Mouse (Mus musculus): ENCODE results near the gene Creld2. TPM values are rescaled to one million over a fixed set of nuclear protein-coding genes. Genes with fewer than 3 reads are reported as not detected.

The Creld2 gene
- polyA plus RNA-seq (2021; fragmentation: Nextera tagmentation), result 32.6 and 33.4 TPM in 2 replicates
- long read RNA-seq, experiment 1, transcript Creld2-201 (10 exons, 1,366 nt), result major isoform, 84 of 101 reads
- long read RNA-seq, experiment 1, partial matches to known transcripts, result 8 of 101 reads
- long read RNA-seq, experiment 1, other reads (novel, unspliced or antisense), result 9 of 101 reads
- long read RNA-seq, experiment 2, transcript Creld2-201 (10 exons, 1,366 nt), result major isoform, 29 of 41 reads
- long read RNA-seq, experiment 2, partial matches to known transcripts, result 10 of 41 reads
- long read RNA-seq, experiment 2, other reads (novel, unspliced or antisense), result 2 of 41 reads

DNA sequence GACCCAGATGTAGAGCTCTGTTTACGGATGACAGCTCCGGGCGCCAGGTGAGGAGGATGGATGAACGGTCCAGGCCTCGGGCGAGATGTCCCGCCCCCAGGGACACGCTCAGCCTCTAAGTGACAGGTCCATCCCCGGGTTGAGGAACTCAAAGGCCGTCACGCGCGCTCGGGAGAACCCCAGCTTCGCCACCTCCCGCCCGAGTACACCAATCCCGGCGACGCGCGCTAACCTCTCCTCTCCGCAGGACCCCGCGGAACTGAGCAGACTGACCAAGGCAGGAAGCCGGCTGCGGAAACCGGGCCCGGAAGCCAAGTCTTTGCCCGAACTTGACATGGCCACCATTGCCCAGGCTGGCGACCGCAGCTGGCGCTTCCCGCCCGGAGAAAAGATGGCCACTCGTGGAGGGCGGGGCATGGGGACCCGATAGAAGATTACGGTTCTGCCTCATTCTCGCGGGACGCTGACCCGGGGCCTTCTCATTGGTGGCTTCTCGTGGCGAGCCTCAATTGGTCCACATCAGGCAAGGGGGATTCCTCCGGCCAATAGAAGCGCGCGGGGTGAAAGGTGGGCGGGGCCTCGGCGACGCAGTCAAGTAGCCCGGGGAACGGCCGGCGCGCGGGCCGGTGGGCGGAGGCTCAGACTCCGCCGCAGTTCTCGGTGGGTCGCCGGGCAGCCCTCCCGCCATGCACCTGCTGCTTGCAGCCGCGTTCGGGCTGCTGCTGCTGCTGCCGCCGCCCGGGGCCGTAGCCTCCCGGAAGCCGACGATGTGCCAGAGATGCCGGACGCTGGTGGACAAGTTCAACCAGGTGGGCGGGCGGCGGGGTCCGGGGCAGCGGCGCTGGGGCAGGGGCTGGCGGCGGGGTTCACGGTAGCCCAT is at the start of gene Creld2, which contains the start of gene Alg12:
Gene Creld2 (plus strand): TSS at position 621 of the 880 bp plus-strand sequence.
Gene Alg12 (minus strand): TSS at position 293 of the 880 bp plus-strand sequence.

DNA sequence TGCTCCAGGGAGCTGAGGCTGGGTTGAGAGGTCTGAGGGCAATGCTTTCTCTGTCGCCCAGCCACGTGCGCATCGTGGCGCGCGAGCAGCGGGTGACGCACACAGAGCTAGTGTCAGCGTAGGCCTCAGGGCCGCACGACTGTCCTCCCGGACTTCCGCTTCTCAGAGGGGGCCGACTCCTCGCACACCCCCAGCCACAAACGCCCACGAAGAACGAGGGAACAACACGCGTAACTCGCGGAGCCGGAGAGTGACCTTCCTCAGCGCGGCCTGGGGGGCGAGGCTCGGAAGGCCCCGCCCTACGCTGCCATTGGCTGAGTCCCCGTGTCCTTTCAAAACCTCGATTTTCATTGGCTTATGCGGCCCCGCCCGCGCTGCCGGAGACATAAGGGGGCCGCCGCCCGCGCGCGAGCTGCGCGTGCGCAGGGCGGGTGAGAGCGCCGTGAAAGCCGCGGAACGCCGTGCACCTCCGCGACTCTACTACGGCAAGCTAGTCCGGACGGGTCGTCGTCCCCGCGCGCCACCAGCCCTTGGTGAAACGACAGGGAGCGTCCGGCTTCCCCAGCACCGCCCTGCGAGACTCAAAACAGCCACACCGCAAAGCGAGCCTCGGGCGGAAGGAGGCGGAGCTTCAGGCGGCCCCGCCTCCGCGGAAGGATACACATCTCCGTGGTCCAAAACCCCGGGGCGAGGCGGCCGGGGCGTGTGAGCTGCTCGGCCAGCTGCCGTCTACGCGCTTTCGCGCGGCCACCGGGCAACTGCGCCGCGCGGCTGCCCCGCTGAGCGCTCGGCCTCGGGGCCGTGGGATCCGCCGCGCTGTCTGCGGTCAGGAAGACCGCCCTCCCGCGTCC is 42.6 kb downstream of the Creld2 start, which contains the start of gene Pim3:
Gene Pim3 (plus strand): TSS at position 415 of the 851 bp plus-strand sequence.

Other genes with a start within 250 kb of the Creld2 start
- not detected in 2 replicates for gene Zdhhc25, start 219.3 kb upstream of the Creld2 start, polyA plus RNA-seq (2021; fragmentation: Nextera tagmentation)
- gene Brd1, start 85.4 kb upstream of the Creld2 start, polyA plus RNA-seq (2021; fragmentation: Nextera tagmentation), result 6.7 and 8.3 TPM in 2 replicates
- 0.99 and 1.0 TPM in 2 replicates for gene Zbed4, start 68.0 kb upstream of the Creld2 start, polyA plus RNA-seq (2021; fragmentation: Nextera tagmentation)
- gene Alg12, start 328 bp upstream of the Creld2 start, polyA plus RNA-seq (2021; fragmentation: Nextera tagmentation), result 9.5 and 10.5 TPM in 2 replicates
- 47.5 and 71.3 TPM in 2 replicates for gene Pim3, start 42.5 kb downstream of the Creld2 start, polyA plus RNA-seq (2021; fragmentation: Nextera tagmentation)
- 0.06 TPM in 1 of 2 replicates, not detected in the other for gene Ttll8, start 134.8 kb downstream of the Creld2 start, polyA plus RNA-seq (2021; fragmentation: Nextera tagmentation)
- gene Mlc1, start 159.4 kb downstream of the Creld2 start, polyA plus RNA-seq (2021; fragmentation: Nextera tagmentation), result 114 and 135 TPM in 2 replicates
- not detected in 2 replicates for gene Mov10l1, start 163.3 kb downstream of the Creld2 start, polyA plus RNA-seq (2021; fragmentation: Nextera tagmentation)
- 15.5 and 17.7 TPM in 2 replicates for gene Panx2, start 240.1 kb downstream of the Creld2 start, polyA plus RNA-seq (2021; fragmentation: Nextera tagmentation)

Data from left cerebral cortex, adult 6 months (tissue).